Mouse (Mus musculus): ENCODE results near the gene Spata2l.
"Not testable (repeated sequence)": the region's sequence is repeated elsewhere in the genome, so short reads cannot be mapped to it uniquely, and the experiment has no call there.

The Spata2l gene

DNA sequence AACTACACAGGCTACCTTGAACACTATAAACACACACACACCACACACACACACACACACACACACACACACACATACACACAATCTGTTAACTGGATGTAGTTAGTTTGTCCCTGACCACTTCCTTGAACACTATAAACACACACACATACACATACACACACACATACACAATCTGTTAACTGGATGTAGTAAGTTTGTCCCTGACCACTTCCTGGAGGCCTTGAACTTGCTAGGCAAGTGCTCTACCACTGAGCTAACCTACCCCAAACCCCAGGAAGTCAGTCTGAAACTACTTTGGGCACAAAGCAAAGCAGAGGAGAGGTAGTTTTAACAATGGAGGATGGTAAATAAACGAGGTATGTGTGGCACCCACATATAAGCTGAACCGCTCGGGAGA lies 32.5 kb downstream of the Spata2l start:
- in situ Hi-C loops (cut with MboI, MseI), result loop anchor here in 1 of 2 experiments (5.0 kb wide), 1 partner anchor 91 kb away; no protein-coding TSS in a partner anchor

DNA sequence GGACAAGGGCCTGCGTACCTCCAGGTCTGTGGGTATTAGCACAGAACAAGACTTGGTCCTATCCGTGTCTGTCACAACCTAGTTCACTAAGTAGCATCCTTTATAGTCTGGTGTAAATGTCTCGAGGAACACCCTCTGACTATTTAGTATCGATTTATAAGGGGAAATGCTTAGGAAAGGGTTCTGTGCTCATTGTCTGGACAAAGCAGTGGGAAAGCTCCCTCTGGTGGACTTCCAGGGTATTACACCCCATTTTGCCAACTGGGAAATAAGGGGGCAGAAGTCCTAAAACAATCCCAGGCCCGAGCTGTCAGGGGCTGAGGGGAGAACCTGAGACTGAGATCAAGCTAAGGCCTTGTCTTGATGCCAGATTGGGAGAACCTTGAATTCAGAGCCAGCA lies 33.7 kb downstream of the Spata2l start:
- in situ Hi-C loops (cut with MboI, MseI), result loop anchor here in 1 of 2 experiments (5.0 kb wide), 1 partner anchor 90 kb away; no protein-coding TSS in a partner anchor

DNA sequence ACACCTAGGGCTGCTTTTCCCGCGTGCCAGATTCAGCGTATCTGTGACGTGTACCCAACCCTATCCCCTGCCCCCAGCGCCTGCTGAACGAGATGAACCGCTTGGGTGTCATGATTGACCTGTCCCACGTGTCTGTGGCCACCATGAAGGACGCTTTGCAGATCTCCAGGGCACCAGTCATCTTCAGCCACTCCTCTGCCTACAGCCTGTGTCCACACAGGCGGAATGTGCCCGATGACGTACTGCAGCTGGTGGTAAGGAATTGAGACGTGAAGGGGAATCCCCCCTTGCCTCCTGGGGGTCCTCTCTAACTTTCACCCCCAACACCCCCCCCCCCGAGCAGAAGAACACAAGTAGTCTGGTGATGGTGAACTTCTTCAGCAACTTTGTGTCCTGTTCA lies 36.2 kb downstream of the Spata2l start:
- in situ Hi-C loops (cut with MboI, MseI), result loop anchor here in 1 of 2 experiments (5.0 kb wide), 1 partner anchor 88 kb away; no protein-coding TSS in a partner anchor

DNA sequence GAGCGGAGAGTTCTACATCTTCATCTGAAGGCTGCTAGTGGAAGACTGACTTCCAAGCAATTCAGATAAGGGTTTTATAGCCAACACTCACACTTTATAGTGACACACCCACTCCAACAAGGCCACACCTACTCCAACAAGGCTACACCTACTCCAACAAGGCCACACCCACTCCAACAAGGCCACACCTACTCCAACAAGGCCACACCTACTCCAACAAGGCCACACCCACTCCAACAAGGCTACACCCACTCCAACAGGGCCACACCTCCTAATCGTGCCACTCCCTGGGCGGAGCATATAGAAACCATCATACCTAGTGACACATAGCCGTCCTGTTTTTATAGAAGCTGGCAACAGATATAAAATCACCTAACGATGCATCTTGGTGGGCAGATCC lies 39.0 kb downstream of the Spata2l start:
- in situ Hi-C loops (cut with MboI, MseI), result not testable (repeated sequence)

DNA sequence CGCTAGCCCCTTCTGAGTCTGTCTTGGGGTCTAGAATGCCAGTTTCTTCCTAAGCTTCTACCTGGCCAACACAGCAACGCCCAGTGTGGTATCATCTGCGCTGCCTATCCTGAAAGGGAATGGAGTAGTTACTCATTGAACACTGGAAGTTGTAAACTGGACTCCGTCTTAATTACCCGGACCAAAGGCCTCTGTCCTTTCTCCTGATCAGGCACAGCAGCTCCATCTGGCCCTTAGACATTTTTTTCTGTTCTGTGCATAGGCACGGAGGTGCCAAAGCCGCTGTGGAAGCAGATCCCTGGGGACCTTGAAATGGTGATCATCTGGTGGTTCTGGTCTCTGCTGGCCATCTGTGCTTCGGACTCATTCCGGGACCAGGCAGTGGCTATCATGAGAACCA lies 42.3 kb downstream of the Spata2l start:
- in situ Hi-C loops (cut with MboI, MseI), result loop anchor here (5.0 kb wide), 2 partner anchors 46 to 231 kb away; no protein-coding TSS in a partner anchor

DNA sequence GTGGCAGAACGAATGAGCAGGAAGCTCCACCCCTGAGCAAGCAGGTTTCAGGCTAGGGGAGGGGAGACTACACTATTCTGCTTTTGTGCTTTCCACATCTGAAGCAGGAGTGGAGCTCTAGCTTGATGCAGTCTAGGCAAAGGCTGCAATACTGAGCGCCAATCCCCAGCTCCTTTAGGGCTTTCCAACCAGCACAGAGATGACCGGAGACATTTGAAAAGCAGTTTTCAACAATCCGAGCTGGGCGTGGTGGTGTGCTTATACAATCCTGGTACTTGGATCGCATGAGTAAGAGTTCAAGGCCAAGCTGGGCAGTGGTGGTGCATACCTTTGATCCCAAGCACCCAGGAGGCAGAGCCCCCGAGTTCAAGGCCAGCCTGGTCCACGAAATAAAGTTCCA lies 44.1 kb downstream of the Spata2l start:
- in situ Hi-C loops (cut with MboI, MseI), result loop anchor here (5.0 kb wide), 2 partner anchors 45 to 230 kb away; no protein-coding TSS in a partner anchor

DNA sequence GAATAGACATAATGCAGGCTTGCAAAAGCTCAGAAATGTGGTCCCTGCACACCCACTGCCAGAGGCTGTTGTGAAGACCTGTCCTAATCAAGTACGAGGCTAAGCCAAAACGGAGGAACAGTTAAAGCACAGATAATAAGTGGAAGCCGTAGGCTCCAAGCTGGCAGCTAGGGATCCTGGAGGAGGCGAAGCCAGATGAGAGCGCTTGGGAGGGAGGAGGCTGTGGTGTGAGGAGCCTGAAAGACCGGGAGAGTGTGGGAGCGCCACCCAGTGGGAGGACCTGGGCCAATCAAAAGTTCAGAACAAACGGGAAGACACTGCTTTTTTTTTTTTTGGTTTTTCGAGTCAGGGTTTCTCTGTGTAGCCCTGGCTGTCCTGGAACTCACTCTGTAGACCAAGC lies 45.4 kb downstream of the Spata2l start:
- in situ Hi-C loops (cut with MboI, MseI), result loop anchor here (5.0 kb wide), 2 partner anchors 43 to 228 kb away; no protein-coding TSS in a partner anchor

DNA sequence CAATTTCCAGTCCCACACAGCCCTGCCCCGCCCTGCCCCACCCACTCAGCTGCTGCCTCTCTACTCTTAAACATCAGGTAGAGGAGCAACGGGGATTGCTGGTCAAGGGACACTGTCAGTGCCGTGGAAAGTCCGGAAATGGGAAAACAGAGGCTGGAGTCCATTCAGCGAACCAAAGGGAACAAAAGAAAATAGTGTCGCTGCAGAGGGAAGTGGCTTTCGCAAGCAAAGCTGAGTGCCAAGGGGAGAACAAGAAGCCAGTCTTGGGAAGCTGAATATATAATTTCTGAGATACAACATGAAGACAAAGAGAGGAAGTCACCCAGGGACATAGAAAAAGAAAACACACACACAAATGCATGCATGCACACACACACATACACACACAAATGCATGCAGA lies 47.2 kb downstream of the Spata2l start:
- in situ Hi-C loops (cut with MboI, MseI), result loop anchor here in 1 of 2 experiments (5.0 to 10.0 kb wide), 2 partner anchors 47 to 64 kb away; no protein-coding TSS in a partner anchor

DNA sequence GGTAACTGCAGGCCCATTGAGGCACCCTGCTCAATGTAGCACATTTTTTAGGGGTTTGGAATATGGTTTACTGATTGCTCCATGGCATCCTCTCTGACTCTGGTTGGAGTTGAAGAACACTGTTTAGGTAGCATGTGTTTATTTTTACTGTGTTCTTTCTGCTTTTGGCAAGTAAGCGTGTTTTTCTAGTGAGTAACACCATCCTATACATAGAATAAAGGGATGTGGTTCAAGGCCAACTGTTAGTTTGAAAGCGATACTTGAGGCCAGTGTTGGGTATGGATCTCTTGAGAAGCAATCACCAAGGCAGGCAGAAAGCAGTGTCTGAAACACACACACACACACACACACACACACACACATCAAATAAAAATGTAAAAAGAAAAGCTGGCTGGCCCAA lies 48.0 kb downstream of the Spata2l start:
- in situ Hi-C loops (cut with MboI, MseI), result loop anchor here in 1 of 2 experiments (5.0 to 10.0 kb wide), 2 partner anchors 46 to 63 kb away; no protein-coding TSS in a partner anchor

DNA sequence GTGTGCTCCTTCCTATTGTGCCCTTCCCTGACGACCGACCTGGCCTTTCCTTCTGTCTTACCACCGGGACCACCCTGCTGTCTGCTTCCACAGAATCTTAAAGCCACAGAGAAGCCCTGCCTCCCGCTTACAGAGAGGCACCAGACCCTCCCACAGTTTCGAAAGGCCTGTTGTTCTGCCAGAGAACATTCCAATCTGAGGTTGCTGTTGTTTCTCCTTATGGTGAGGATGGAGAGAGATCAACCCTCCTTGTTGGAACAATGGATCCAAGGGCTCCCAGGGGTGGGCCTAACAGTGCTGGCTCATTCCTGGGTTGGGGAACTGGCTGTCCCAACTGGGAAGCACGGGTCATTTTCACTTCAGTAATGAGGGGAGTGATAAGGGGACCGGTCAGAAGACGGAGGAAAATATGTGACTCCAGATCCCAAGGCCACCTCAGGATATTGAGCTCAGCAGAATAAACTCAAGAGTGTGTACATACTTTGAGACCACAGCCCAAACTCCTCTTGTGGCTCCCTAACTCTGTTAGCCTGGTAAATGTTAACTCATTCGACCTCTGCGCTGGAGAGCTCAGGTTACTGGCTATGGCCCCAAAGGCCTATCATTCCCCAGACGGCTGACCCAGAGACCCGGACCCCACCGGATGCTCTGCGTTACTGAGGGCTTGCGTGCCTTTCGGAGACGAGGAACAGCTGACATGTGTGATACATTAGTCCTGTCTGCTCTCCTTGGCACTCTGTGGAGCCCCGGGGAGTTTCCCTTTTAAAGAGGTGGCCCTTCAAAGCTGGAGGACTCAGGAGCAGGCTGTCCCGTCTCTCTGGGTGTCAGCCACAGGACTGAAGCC lies 50.2 kb downstream of the Spata2l start, which contains the start of gene Dpep1:
Gene Dpep1, plus strand, starts transcription at position 677 of the 844 bp plus-strand sequence.
- in situ Hi-C loops (cut with MboI, MseI), result loop anchor here in 1 of 2 experiments (5.0 to 10.0 kb wide), 2 partner anchors 43 to 61 kb away; no protein-coding TSS in a partner anchor

DNA sequence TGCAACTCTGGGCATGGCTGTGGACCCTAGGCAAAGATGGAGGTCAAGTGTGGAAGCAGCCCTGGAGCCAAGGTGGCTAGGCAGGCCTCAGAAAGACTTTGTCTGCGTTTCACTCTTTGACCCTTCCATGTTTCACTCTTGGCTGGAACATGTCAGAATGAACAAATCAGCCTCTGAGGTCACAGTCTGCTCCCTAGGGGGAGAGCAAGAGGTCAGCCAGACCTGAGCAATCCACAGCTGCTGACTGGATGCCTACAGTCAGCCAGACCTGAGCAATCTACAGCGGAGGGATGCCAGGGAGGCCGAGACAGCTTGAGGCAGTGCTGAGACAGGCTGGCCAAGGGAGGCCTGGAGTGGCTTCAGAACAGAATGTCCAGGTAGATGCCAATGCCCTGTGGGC lies 54.6 kb downstream of the Spata2l start:
- in situ Hi-C loops (cut with MboI, MseI), result loop anchor here in 1 of 2 experiments (10.0 kb wide), 1 partner anchor 57 kb away; no protein-coding TSS in a partner anchor

Data from T-helper 17 cell (primary cell).